Mouse (Mus musculus) small intestine, adult 2 months (tissue): ENCODE measurements around the gene Rsph10b.

ENCODE experiments used
- CTCF ChIP-seq: fragments of 200-500 bp; IDR thresholded peaks from 2 replicates; pipeline ENCODE4 v1.5.1; 2012; ENCODE audit warnings: low read depth, mild to moderate bottlenecking, control low read depth, inconsistent platforms, low read length, moderate library complexity, mixed read lengths; ENCODE audit not compliant: insufficient replicate concordance, insufficient read length; ENCODE audit errors: extremely low read depth
- POLR2A ChIP-seq: fragments of 200-500 bp; IDR thresholded peaks from 2 replicates; pipeline ENCODE4 v1.6.1; 2012; ENCODE audit warnings: low read depth, mild to moderate bottlenecking, control low read depth, inconsistent platforms, low read length, moderate library complexity

DNA sequence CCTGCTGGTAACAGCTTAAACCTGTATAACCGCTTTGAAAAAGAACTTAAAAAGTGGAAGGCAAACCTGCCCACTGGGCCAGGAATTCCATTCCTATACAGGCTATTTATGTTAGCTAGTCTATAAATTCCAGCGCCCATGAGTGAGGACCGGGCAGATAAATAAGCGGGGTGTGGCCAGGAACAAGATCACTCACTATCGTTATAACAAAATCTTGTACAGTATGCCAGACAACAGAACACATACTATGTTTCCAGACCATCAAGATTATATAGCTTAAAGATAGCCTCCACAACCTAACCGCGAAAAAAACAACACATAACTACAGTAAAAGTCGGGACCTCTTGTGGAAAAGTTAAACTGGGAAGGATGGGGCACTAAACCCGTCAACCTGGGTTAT is 23.9 kb upstream of the Rsph10b start:
- TF ChIP-seq CTCF (no peak), POLR2A (no peak)
